Mouse (Mus musculus): ENCODE measurements around the gene 4930522H14Rik.

DNA sequence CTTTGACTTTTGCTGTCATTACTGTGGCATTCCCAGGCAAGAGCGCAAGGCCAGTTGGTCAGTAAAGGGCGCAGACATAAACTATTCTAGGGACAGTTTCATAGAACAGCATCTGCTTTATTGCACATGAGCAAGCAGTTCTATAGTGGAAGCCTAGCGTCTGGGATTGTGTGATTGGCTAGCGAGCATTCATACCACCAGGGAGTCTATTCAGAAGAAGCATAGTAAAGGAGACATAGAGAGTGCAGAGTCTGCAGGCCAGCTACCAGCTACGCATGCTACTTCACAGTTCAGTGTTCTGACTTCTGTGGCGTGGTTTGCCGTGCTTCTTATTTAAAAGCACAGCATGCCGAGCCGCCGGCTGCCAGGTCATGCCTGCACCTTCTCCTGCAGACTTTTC is 37.9 kb upstream of the 4930522H14Rik start:
- TF ChIP-seq POLR2A (IDR thresholded peaks at IDR 0.05; ENCODE audit: borderline replicate concordance, low read depth, low read length) (no peak), CTCF (IDR thresholded peaks at IDR 0.05; ENCODE audit: low read depth, low read length) (no peak)
